Mouse (Mus musculus): ENCODE measurements at regions not wholly inside any gene's neighbourhood (a gene's known extent, or its start where the extent isn't known, plus 50 kb on each side); places are given as distances from the start of the nearest gene placed in this dataset.

- ATAC-seq (ENCODE audit: extremely low read depth, insufficient number of reproducible peaks, low FRiP score, poor library complexity, severe bottlenecking), result no peak
- TF ChIP-seq POLR2AphosphoS5 (IDR thresholded peaks at IDR 0.05; ENCODE audit: insufficient replicate concordance, low read depth, low read length) (no peak), TAL1 (conservative IDR thresholded peaks at IDR 0.05; ENCODE audit: low read depth, low read length) (no peak), CTCF (IDR thresholded peaks at IDR 0.05; ENCODE audit: low read depth, low read length) (no peak), GATA1 (IDR thresholded peaks at IDR 0.05; ENCODE audit: borderline replicate concordance, low read length) (no peak), GATA2 (IDR thresholded peaks at IDR 0.05; ENCODE audit: borderline replicate concordance, low read depth, low read length) (no peak)
These were observed 146.2 kb upstream of the Rfx3 start for GRCm38 (mm10) chr19:28157196-28157595.

GRCm38 (mm10) chr19:28137581-28137980 is 126.6 kb upstream of the Rfx3 start:
- H3K27me3 ChIP-seq (ENCODE audit: insufficient read depth, low read length), result no peaks in the 10 kb centered on the region
- H3K4me3 ChIP-seq (ENCODE audit: low read depth, low read length), result no peak overlapping the region
- H3K4me1 ChIP-seq (ENCODE audit: insufficient read depth, low read depth, low read length), result no peaks in the 10 kb centered on the region
- TF ChIP-seq POLR2AphosphoS5 (IDR thresholded peaks at IDR 0.05; ENCODE audit: insufficient replicate concordance, low read depth, low read length) (no peak), TAL1 (conservative IDR thresholded peaks at IDR 0.05; ENCODE audit: low read depth, low read length) (no peak), CTCF (IDR thresholded peaks at IDR 0.05; ENCODE audit: low read depth, low read length) (no peak), GATA2 (IDR thresholded peaks at IDR 0.05; ENCODE audit: borderline replicate concordance, low read depth, low read length) (no peak), GATA1 (IDR thresholded peaks at IDR 0.05; ENCODE audit: borderline replicate concordance, low read length) (no peak)
- no peaks in the 10 kb centered on the region for H3K9me3 ChIP-seq (replicated peaks)
- H3K36me3 ChIP-seq (replicated peaks), result no peaks in the 10 kb centered on the region
- ATAC-seq (ENCODE audit: extremely low read depth, insufficient number of reproducible peaks, low FRiP score, poor library complexity, severe bottlenecking) (no peak), DNase-seq (ENCODE audit: low spot score) (no peak)

More at GRCm38 (mm10) chr19:28157196-28157595, 146.2 kb upstream of the Rfx3 start:
- H3K4me3 ChIP-seq (ENCODE audit: low read depth, low read length), result no peak overlapping the region
- H3K9me3 ChIP-seq (replicated peaks), result no peaks in the 10 kb centered on the region
- H3K4me1 ChIP-seq (ENCODE audit: insufficient read depth, low read depth, low read length), result no peaks in the 10 kb centered on the region
- no peaks in the 10 kb centered on the region for H3K27me3 ChIP-seq (ENCODE audit: insufficient read depth, low read length)
- no peaks in the 10 kb centered on the region for H3K36me3 ChIP-seq (replicated peaks)
- no peak for DNase-seq (ENCODE audit: low spot score)

- ATAC-seq (ENCODE audit: extremely low read depth, insufficient number of reproducible peaks, low FRiP score, poor library complexity, severe bottlenecking), result no peak
- no peak for TF ChIP-seq CTCF (IDR thresholded peaks at IDR 0.05; ENCODE audit: low read depth, low read length)
- TF ChIP-seq GATA2 (IDR thresholded peaks at IDR 0.05; ENCODE audit: borderline replicate concordance, low read depth, low read length), result no peak
- TF ChIP-seq TAL1 (conservative IDR thresholded peaks at IDR 0.05; ENCODE audit: low read depth, low read length), result no peak
- TF ChIP-seq POLR2AphosphoS5 (IDR thresholded peaks at IDR 0.05; ENCODE audit: insufficient replicate concordance, low read depth, low read length), result no peak
- TF ChIP-seq GATA1 (IDR thresholded peaks at IDR 0.05; ENCODE audit: borderline replicate concordance, low read length), result no peak
These were observed 123.8 kb upstream of the Rfx3 start for GRCm38 (mm10) chr19:28134806-28135205.

GRCm38 (mm10) chr19:28111263-28112180 is 100.6 kb upstream of the Rfx3 start:
- H3K4me3 ChIP-seq (ENCODE audit: low read depth, low read length), result no peak overlapping the region
- no peaks in the 10 kb centered on the region for H3K4me1 ChIP-seq (ENCODE audit: insufficient read depth, low read depth, low read length)
- TF ChIP-seq TAL1 (conservative IDR thresholded peaks at IDR 0.05; ENCODE audit: low read depth, low read length) (no peak), GATA2 (IDR thresholded peaks at IDR 0.05; ENCODE audit: borderline replicate concordance, low read depth, low read length) (no peak), POLR2AphosphoS5 (IDR thresholded peaks at IDR 0.05; ENCODE audit: insufficient replicate concordance, low read depth, low read length) (no peak), CTCF (IDR thresholded peaks at IDR 0.05; ENCODE audit: low read depth, low read length) (no peak), GATA1 (IDR thresholded peaks at IDR 0.05; ENCODE audit: borderline replicate concordance, low read length) (no peak)
- DNase-seq (ENCODE audit: low spot score) (no peak), ATAC-seq (ENCODE audit: extremely low read depth, insufficient number of reproducible peaks, low FRiP score, poor library complexity, severe bottlenecking) (no peak)
- no peaks in the 10 kb centered on the region for H3K9me3 ChIP-seq (replicated peaks)
- H3K36me3 ChIP-seq (replicated peaks), result no peaks in the 10 kb centered on the region
- H3K27me3 ChIP-seq (ENCODE audit: insufficient read depth, low read length), result no peaks in the 10 kb centered on the region; the same call in 1 of the 2 replicates

More at GRCm38 (mm10) chr19:28134806-28135205, 123.8 kb upstream of the Rfx3 start:
- no peaks in the 10 kb centered on the region for H3K27me3 ChIP-seq (ENCODE audit: insufficient read depth, low read length)
- no peak overlapping the region for H3K4me3 ChIP-seq (ENCODE audit: low read depth, low read length)
- no peak for DNase-seq (ENCODE audit: low spot score)
- no peaks in the 10 kb centered on the region for H3K9me3 ChIP-seq (replicated peaks)
- H3K36me3 ChIP-seq (replicated peaks), result no peaks in the 10 kb centered on the region
- H3K4me1 ChIP-seq (ENCODE audit: insufficient read depth, low read depth, low read length), result no peaks in the 10 kb centered on the region

- ATAC-seq (ENCODE audit: extremely low read depth, insufficient number of reproducible peaks, low FRiP score, poor library complexity, severe bottlenecking), result no peak
- Histone ChIP-seq H3K36me3 (replicated peaks) (no peaks in the 10 kb centered on the region), H3K9me3 (replicated peaks) (no peaks in the 10 kb centered on the region), H3K4me3 (ENCODE audit: low read depth, low read length) (no peak overlapping the region), H3K27me3 (ENCODE audit: insufficient read depth, low read length) (no peaks in the 10 kb centered on the region), H3K4me1 (ENCODE audit: insufficient read depth, low read depth, low read length) (no peaks in the 10 kb centered on the region)
- no peak for TF ChIP-seq POLR2AphosphoS5 (IDR thresholded peaks at IDR 0.05; ENCODE audit: insufficient replicate concordance, low read depth, low read length)
- TF ChIP-seq TAL1 (conservative IDR thresholded peaks at IDR 0.05; ENCODE audit: low read depth, low read length), result no peak
- no peak for TF ChIP-seq GATA1 (IDR thresholded peaks at IDR 0.05; ENCODE audit: borderline replicate concordance, low read length)
- TF ChIP-seq GATA2 (IDR thresholded peaks at IDR 0.05; ENCODE audit: borderline replicate concordance, low read depth, low read length), result no peak
- no peak for TF ChIP-seq CTCF (IDR thresholded peaks at IDR 0.05; ENCODE audit: low read depth, low read length)
- no peak for DNase-seq (ENCODE audit: low spot score)
These were observed 84.7 kb upstream of the Rfx3 start for GRCm38 (mm10) chr19:28095620-28096019.

- Histone ChIP-seq H3K4me3 (ENCODE audit: low read depth, low read length) (no peak overlapping the region), H3K9me3 (replicated peaks) (no peaks in the 10 kb centered on the region), H3K36me3 (replicated peaks) (no peaks in the 10 kb centered on the region), H3K4me1 (ENCODE audit: insufficient read depth, low read depth, low read length) (no peaks in the 10 kb centered on the region), H3K27me3 (ENCODE audit: insufficient read depth, low read length) (0 out of 2 replicates have a peak, but pooled peaks cover under 1% of the 10 kb centered on the region)
- DNase-seq (ENCODE audit: low spot score), result no peak
- no peak for ATAC-seq (ENCODE audit: extremely low read depth, insufficient number of reproducible peaks, low FRiP score, poor library complexity, severe bottlenecking)
- TF ChIP-seq TAL1 (conservative IDR thresholded peaks at IDR 0.05; ENCODE audit: low read depth, low read length) (no peak), POLR2AphosphoS5 (IDR thresholded peaks at IDR 0.05; ENCODE audit: insufficient replicate concordance, low read depth, low read length) (no peak), CTCF (IDR thresholded peaks at IDR 0.05; ENCODE audit: low read depth, low read length) (no peak), GATA1 (IDR thresholded peaks at IDR 0.05; ENCODE audit: borderline replicate concordance, low read length) (no peak), GATA2 (IDR thresholded peaks at IDR 0.05; ENCODE audit: borderline replicate concordance, low read depth, low read length) (no peak)
These were observed 81.3 kb upstream of the Rfx3 start for GRCm38 (mm10) chr19:28092252-28092651.

Data from G1E (cell line).